Mouse (Mus musculus) heart, postnatal 25 days (tissue): ENCODE measurements around the gene Nob1. TPM values are rescaled to one million over a fixed set of nuclear protein-coding genes. Genes with fewer than 3 reads are reported as not detected.

ENCODE experiments used
- DNase-seq: peaks from one replicate; pipeline ENCODE4 v3.0.0; 2022; ENCODE audit warnings: low spot score
- intact Hi-C: fragments of 180-260 bp; cut with DNase I; formaldehyde crosslinking; loops from one replicate; pipeline ENCODE4 v1.15.1; 2025
- total RNA-seq, 2 experiments: library from RNA; stranded (reverse); gene quantifications; 2 replicates each; pipeline ENCODE4 v1.2.3; 2021

Gene Nob1
- total RNA-seq, 2 experiments from 2014 or later: 20.5 to 21.2 TPM

DNA sequence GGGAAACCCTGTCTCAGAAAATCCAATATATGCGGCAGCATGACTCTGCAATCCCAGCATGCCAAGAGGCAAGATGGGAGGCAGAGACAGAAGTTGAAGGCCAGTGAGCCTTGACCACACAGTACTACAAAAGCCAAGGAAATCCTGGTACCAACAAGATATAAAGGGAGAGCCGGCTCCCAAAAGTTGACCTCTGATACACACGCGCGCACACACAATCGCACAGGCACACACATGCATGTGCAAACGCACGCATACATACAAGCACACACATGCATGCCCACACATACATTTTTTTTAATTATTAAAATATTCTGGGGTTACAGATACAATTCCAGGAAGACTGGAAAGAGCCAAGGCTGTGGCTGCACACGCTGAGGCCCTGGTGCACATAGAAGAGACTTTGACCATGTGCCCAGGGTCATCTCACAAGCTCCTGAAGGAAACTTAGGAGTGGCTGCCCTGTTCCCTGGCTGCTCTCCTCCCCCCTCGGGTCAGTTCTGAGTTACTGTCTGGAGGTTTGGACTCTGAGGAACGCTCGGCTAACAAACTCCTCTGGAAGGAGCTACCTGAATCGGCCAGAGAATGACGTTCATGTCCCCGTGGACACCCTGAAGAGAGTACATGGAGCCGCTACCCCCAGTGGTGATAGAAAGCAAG is 34.2 kb downstream of the Nob1 start:
- no peak for DNase-seq

DNA sequence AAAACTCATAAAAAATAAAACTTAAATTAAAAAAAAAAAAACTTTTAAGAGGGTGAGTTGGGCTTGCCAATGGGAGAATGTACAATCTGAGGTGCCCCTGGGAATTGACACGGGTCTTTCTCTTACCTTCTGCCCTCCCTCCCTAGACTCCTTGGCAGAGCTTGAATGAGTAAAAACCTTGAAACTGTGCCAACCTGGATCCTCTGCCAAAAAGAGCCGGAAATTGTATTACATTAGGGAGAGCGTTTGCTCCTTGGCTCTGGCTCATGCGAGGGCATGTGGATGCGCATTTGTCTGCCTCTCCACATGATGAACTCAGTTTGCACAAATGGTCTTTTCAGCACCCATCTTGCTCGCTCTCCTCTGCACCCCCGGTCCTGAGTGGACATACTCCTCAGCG is 35.3 kb downstream of the Nob1 start:
- DNase-seq: no peak
- intact Hi-C loops: loop anchor here (2.0 kb wide), 1 partner anchor 35 kb away; the partner anchor contains the start of gene Nob1

More for the DNA sequence above, 34.2 kb downstream of the Nob1 start:
- intact Hi-C loops: no loop called here

DNA sequence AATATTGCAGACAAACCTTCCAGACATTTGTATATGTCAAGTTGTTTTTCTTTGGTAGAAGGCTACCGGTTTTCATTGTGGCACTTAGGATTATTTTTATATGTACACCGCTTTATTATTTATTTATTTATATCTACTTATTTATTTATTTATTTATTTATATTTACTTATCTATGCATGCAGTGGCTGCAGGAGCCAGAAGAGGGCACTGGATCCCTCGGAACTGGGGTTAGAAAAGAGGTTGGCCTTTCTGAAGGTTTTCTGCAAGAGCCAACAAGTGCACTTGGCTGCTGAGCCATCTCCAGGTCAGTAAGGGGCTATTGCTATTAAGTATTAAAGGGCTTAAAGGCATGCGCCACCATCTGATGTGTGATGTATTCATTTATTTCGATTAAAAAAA is 37.0 kb downstream of the Nob1 start:
- DNase-seq: no peak
- intact Hi-C loops: loop anchor here (2.0 kb wide), 1 partner anchor 37 kb away; the partner anchor contains the start of gene Nob1

DNA sequence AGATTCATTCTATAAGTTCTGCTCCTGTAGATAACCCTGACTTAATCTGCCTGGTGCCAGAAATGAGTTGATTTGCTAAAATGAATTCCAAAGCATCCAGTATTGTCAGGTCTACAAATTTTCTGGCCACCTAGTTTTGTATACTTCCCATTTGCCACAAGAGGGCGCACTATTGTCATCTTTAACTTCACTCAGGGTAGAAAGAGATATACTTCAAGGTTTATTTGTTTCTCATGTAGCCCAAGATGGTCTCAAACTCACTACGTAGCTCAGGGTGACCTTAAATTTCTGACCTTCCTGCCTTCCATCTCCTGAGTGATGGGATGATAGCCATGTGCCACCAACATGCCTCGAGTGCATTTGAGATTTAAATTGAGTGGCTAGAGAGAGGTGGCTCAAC is 38.2 kb downstream of the Nob1 start:
- intact Hi-C loops: no loop called here
- DNase-seq: no peak

DNA sequence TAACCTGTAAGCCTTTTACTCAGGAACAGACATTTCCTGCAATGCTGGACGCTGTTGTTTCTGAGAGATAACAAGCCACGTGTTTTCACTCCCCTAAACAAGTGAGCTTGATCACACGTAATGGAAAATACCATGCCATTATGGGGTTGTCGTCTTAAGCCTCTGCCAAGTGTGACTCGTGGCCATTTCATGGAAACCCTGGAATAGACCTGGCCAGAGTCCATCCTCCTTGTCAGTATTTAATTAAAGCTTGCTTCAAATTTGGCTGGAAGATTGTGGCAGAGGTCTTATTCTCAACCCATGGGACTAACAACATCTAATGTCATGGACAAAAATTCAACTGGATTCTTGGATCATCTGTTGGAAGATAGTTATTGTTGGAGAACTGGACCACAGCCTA is 38.7 kb downstream of the Nob1 start:
- intact Hi-C loops: no loop called here
- peak; percentile 42 for DNase-seq

- DNase-seq: no peak
- intact Hi-C loops: no loop called here
Measured at GRCm38 (mm10) chr8:107385063-107385462, 39.8 kb downstream of the Nob1 start.

GRCm38 (mm10) chr8:107384651-107385050 is 40.2 kb downstream of the Nob1 start:
- DNase-seq: no peak
- intact Hi-C loops: no loop called here

DNA sequence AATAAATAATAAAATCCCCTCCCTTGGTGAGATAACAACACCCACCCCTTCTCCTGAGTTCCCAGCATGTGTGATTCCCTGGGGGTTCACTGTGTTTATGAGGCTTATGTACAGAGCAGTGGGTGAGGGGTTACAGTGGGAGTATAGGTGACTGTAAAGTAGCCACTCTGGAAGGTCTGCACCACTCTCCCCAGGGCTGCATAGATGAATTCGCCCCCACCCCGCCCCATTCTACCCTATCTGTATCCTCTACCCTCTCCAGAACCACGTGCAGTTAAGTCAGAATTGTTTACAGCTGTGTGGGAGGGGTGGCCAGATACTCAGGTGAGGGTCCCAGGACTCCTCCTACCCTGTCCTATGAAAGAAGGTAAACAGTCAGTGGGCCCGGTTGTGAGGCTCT is 42.0 kb downstream of the Nob1 start:
- intact Hi-C loops: no loop called here
- no peak for DNase-seq

- no peak for DNase-seq
- intact Hi-C loops: no loop called here
Measured at GRCm38 (mm10) chr8:107381666-107382065, 43.2 kb downstream of the Nob1 start.

DNA sequence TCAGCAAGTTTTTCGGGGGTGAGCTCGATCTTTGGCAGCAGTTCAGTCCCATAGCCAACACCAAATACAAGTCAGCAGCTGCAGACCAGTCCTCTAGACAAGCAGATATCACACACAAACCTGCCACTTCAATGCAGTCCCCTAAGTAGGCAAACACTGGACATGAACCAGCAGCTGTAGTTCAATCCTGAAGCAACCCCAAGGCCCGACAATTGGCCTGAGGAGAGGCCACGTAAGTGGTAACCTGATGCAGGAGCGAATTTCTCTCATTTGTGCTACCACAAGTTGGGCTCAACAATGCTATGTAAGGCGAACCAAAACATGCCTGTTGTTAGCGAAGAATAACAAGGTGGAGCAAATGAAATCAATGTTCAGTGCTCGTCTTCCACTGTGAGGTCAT is 44.1 kb downstream of the Nob1 start:
- intact Hi-C loops: no loop called here
- DNase-seq: no peak

- intact Hi-C loops: no loop called here
- no peak for DNase-seq
Measured at GRCm38 (mm10) chr8:107377346-107377745, 47.5 kb downstream of the Nob1 start.

DNA sequence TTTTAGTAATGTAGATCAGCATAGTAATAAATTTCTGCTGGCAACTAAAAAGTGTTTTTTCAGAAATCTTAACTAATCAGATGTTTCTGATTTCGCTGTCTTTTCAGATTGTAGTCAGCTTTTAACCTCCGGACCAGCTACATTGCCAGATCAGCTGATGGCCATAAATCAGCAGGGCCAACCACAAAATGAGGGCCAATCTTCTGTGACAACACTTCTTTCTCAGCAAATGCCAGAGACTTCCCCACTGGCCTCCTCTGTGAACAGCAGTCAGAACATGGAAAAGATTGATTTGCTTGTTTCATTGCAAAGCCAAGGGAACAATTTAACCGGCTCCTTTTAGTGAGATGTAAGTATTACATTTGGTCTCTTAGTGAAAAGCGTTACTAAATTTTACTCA is 54.5 kb downstream of the Nob1 start:
- no peak for DNase-seq
- intact Hi-C loops: no loop called here

Other genes starting within 250 kb of the Nob1 start
- 10 to 100 TPM; 24.5 to 27.5 TPM for gene Nfat5, start 131.6 kb downstream of the Nob1 start, total RNA-seq
- gene Nqo1, start 21.8 kb downstream of the Nob1 start, total RNA-seq: 10 to 100 TPM; 27.9 to 33.4 TPM
- 10 to 100 TPM; 20.1 to 22.7 TPM for gene Wwp2, start 11.3 kb upstream of the Nob1 start, total RNA-seq
- gene Psmd7, start 163.4 kb upstream of the Nob1 start, total RNA-seq: 10 to 100 TPM; 80.4 to 89.9 TPM